Mouse (Mus musculus) granulocyte monocyte progenitor cell, adult 5-6 weeks (primary cell): Measurements from ENCODE around the gene Slc15a3. TPM values are rescaled to one million over a fixed set of nuclear protein-coding genes. Genes with fewer than 3 reads are reported as not detected.

Experiments
- ATAC-seq: replicated peaks from 2 replicates; pipeline ENCODE4 v1.8.0; 2016; ENCODE audit warnings: mild to moderate bottlenecking, moderate TSS enrichment, inconsistent platforms; ENCODE audit not compliant: poor library complexity, severe bottlenecking
- total RNA-seq, 2 experiments: library from RNA; stranded (forward) in 1 of 2; stranded (reverse) in 1 of 2; fragments of 200-712, 200-1000 nt in 1 of 2; fragments of >200 nt in 1 of 2; fragmentation: Nextera tagmentation in 1 of 2; gene quantifications; 2 replicates each; pipeline ENCODE4 v1.2.3; 2014 to 2017

Slc15a3 gene
- total RNA-seq, 2 experiments from 2014 or later: 0.88 to 0.99 TPM

DNA sequence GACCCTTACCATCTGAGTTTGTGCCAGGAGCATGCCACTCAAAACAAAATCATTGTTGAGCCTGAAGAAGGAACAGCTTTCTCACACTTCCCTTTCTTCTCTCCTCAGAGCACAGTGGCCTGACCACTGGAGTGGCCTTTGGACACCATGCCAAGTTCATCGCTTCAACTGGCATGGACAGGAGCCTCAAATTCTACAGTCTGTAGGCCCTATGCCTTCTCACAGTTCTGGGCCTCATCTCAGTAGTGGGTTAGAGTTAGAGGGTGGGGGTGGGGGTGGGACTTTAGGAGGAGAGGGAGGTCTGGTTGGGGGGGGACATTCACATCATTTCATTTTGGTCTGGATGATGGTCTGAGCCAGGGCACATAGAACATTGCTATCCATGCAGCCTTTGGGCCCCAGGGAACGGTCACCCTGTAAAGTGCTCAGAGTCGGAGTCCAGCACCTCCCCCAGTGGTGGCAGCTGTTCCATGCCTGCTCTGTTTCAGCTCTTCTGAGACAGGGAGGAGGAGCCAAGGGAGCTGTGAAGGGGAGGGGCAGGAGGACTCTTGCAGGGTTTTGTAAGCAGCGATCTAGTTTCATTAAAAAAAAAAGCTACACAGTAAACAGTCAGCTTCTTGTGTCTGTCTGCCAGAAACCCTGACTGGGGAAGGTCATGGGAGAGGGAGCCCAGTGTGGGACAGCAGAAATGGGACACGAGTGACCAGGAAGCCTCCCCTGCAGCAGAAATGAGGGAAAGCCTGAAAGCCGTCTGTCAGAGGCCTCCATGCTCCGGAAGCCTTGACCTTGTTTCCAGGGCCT, 65.6 kb downstream of the Slc15a3 start:
- peak; percentile 54; the same call in 1 of the 2 replicates for ATAC-seq

DNA sequence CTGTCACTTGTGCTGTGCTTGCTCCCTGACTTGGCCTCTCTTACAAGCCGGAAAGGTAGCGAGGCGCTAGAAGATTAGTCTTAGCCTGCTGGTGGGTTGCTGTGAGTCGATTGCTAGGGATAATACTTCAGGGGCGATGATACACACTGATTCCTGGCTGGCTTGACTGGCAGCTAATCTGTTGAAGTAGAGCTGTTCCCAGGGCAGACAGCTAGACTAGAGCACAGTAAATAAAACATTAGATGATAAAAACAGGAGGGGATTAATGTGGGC, 66.1 kb downstream of the Slc15a3 start:
- no peak for ATAC-seq

DNA sequence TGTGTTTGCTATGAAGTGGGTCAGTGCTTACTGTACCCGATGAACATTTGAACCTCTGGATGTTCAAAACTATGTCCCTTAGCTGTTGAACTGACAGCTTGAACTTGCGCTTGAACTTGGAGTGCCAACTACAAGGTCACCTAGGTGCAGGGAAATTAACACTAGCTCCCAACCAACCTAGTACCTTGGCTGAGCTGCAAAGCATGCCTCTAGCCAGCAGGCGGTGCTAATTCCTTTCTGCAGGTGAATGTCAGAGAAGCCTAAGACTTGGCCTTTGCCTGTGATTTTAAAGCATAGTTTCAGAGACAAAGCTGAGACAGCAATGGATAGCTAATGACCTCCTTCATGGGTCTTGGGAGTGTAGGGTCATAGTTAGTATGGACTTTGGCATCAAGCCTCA, 68.4 kb downstream of the Slc15a3 start:
- ATAC-seq: peak; percentile 55; the same call in 1 of the 2 replicates

Other genes with a start within 250 kb of the Slc15a3 start
- gene Ddb1, start 234.4 kb upstream of the Slc15a3 start, total RNA-seq (2014; fragmentation: Nextera tagmentation): 174 and 186 TPM in 2 replicates
- gene Ddb1, start 234.4 kb upstream of the Slc15a3 start, total RNA-seq (2017): 345 and 427 TPM in 2 replicates
- 12.8 and 13.0 TPM in 2 replicates for gene Tkfc, start 234.1 kb upstream of the Slc15a3 start, total RNA-seq (2014; fragmentation: Nextera tagmentation)
- gene Tkfc, start 234.1 kb upstream of the Slc15a3 start, total RNA-seq (2017): 5.0 and 7.1 TPM in 2 replicates
- gene Vwce, start 205.5 kb upstream of the Slc15a3 start, total RNA-seq (2014; fragmentation: Nextera tagmentation): not detected in 2 replicates
- 1.1 TPM in 1 of 2 replicates, not detected in the other for gene Vwce, start 205.5 kb upstream of the Slc15a3 start, total RNA-seq (2017)
- not detected in 2 replicates for gene Pga5, start 161.7 kb upstream of the Slc15a3 start, total RNA-seq (2014; fragmentation: Nextera tagmentation)
- not detected in 2 replicates for gene Pga5, start 161.7 kb upstream of the Slc15a3 start, total RNA-seq (2017)
- 21.1 and 23.8 TPM in 2 replicates for gene Vps37c, start 151.0 kb upstream of the Slc15a3 start, total RNA-seq (2014; fragmentation: Nextera tagmentation)
- gene Vps37c, start 151.0 kb upstream of the Slc15a3 start, total RNA-seq (2017): 15.3 and 20.0 TPM in 2 replicates
- not detected in 2 replicates for gene Cd5, start 100.7 kb upstream of the Slc15a3 start, total RNA-seq (2014; fragmentation: Nextera tagmentation)
- not detected in 2 replicates for gene Cd5, start 100.7 kb upstream of the Slc15a3 start, total RNA-seq (2017)
- 0.28 and 3.8 TPM in 2 replicates for gene Cd6, start 9.7 kb upstream of the Slc15a3 start, total RNA-seq (2014; fragmentation: Nextera tagmentation)
- 0.21 and 0.26 TPM in 2 replicates for gene Cd6, start 9.7 kb upstream of the Slc15a3 start, total RNA-seq (2017)
- 0.53 TPM in 1 of 2 replicates, not detected in the other for gene Tmem132a, start 30.2 kb downstream of the Slc15a3 start, total RNA-seq (2014; fragmentation: Nextera tagmentation)
- 0.17 and 0.41 TPM in 2 replicates for gene Tmem132a, start 30.2 kb downstream of the Slc15a3 start, total RNA-seq (2017)
- gene Tmem109, start 42.3 kb downstream of the Slc15a3 start, total RNA-seq (2014; fragmentation: Nextera tagmentation): 25.2 and 25.3 TPM in 2 replicates
- gene Tmem109, start 42.3 kb downstream of the Slc15a3 start, total RNA-seq (2017): 7.8 and 11.6 TPM in 2 replicates
- gene Prpf19, start 55.5 kb downstream of the Slc15a3 start, total RNA-seq (2014; fragmentation: Nextera tagmentation): 114 and 116 TPM in 2 replicates
- 140 and 236 TPM in 2 replicates for gene Prpf19, start 55.5 kb downstream of the Slc15a3 start, total RNA-seq (2017)
- not detected in 2 replicates for gene Zp1, start 80.9 kb downstream of the Slc15a3 start, total RNA-seq (2014; fragmentation: Nextera tagmentation)
- not detected in 2 replicates for gene Zp1, start 80.9 kb downstream of the Slc15a3 start, total RNA-seq (2017)
- gene Ptgdr2, start 97.4 kb downstream of the Slc15a3 start, total RNA-seq (2014; fragmentation: Nextera tagmentation): not detected in 2 replicates
- not detected in 2 replicates for gene Ptgdr2, start 97.4 kb downstream of the Slc15a3 start, total RNA-seq (2017)
- 19.0 and 23.1 TPM in 2 replicates for gene Ccdc86, start 109.5 kb downstream of the Slc15a3 start, total RNA-seq (2014; fragmentation: Nextera tagmentation)
- gene Ccdc86, start 109.5 kb downstream of the Slc15a3 start, total RNA-seq (2017): 15.2 and 20.1 TPM in 2 replicates
- not detected in 2 replicates for gene Ms4a10, start 134.9 kb downstream of the Slc15a3 start, total RNA-seq (2014; fragmentation: Nextera tagmentation)
- gene Ms4a10, start 134.9 kb downstream of the Slc15a3 start, total RNA-seq (2017): not detected in 2 replicates
- not detected in 2 replicates for gene Ms4a15, start 153.5 kb downstream of the Slc15a3 start, total RNA-seq (2014; fragmentation: Nextera tagmentation)
- gene Ms4a15, start 153.5 kb downstream of the Slc15a3 start, total RNA-seq (2017): not detected in 2 replicates
- not detected in 2 replicates for gene Ms4a18, start 178.3 kb downstream of the Slc15a3 start, total RNA-seq (2014; fragmentation: Nextera tagmentation)
- not detected in 2 replicates for gene Ms4a18, start 178.3 kb downstream of the Slc15a3 start, total RNA-seq (2017)
- gene Ms4a8a, start 241.4 kb downstream of the Slc15a3 start, total RNA-seq (2014; fragmentation: Nextera tagmentation): not detected in 2 replicates
- gene Ms4a8a, start 241.4 kb downstream of the Slc15a3 start, total RNA-seq (2017): not detected in 2 replicates